Mouse (Mus musculus): ENCODE measurements around the gene Afap1l2.

GRCm38 (mm10) chr19:56935111-56935510 is 72.9 kb downstream of the Afap1l2 start:
- TF ChIP-seq POLR2A (IDR thresholded peaks at IDR 0.05; ENCODE audit: low read depth, low read length) (no peak), CTCF (conservative IDR thresholded peaks at IDR 0.05; ENCODE audit: insufficient read depth, insufficient read length, low read depth, low read length) (no peak)
